Mouse (Mus musculus): ENCODE data around the gene Rtcb.

Gene Rtcb

GRCm38 (mm10) chr10:85936280-85936965, 21.2 kb downstream of the Rtcb start:
- no peak for DNase-seq

- no peak for DNase-seq
Observed at GRCm38 (mm10) chr10:85929962-85930361, 27.7 kb downstream of the Rtcb start.

DNA sequence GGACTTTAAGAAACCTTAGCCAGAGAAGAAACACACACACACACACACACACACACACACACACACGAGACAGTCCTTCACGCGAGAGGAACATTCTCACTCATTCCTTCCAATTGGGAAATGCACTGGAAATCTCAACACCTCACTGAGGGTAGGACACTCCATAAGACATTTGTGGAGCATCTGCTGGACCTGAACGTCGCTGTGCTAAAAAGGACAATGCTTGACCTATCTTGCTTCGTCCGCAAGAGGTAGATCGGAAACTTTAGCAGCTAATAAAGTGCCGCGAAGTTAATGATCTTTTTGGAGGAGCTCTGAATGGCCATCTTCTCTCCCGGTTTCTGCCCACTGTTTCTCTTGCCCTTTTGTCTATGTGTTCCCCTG, 28.4 kb downstream of the Rtcb start:
- no peak for DNase-seq

GRCm38 (mm10) chr10:85928499-85929207, 29.0 kb downstream of the Rtcb start:
- peak; percentile 70 to 82 for DNase-seq

- DNase-seq, result peak in 1 of 2 experiments; percentile 9
Observed at GRCm38 (mm10) chr10:85927676-85928445, 29.8 kb downstream of the Rtcb start, which contains the start of gene Ascl4. Gene Ascl4 (plus strand): TSS chr10:85927681.

- peak; percentile 97 to 99 for DNase-seq
Observed at GRCm38 (mm10) chr10:85916498-85917309, 40.9 kb downstream of the Rtcb start, which contains the start of gene Prdm4. Gene Prdm4 (minus strand): TSS chr10:85917142.

All from lung, postnatal 4 days (tissue).